Mouse (Mus musculus): ENCODE data around the gene Tmem208. TPM values are rescaled to one million over a fixed set of nuclear protein-coding genes. Genes with fewer than 3 reads are reported as not detected.

The Tmem208 gene
- polyA plus RNA-seq, 1 experiment from 2014 or later: 87.5 TPM

- Histone ChIP-seq H3K36me3 (replicated peaks) (peaks cover 77% of the 10 kb centered on the region), H3K4me3 (replicated peaks) (no peak overlapping the region), H3K9ac (0 out of 2 replicates have a peak overlapping the region, but pooled peaks have one; percentile 7), H3K9me3 (no peaks in the 10 kb centered on the region), H3K4me2 (no peak overlapping the region), H3K4me1 (no peaks in the 10 kb centered on the region), H3K27me3 (no peaks in the 10 kb centered on the region), H3K27ac (no peak overlapping the region)
- WGBS: 87% methylated on average over 9 of the region's 9 CpGs
- no peak for ATAC-seq (ENCODE audit: low FRiP score)
These were observed 12.3 kb upstream of the Tmem208 start for GRCm38 (mm10) chr8:105313622-105314402.

GRCm38 (mm10) chr8:105315073-105315769 lies 10.9 kb upstream of the Tmem208 start:
- no peak overlapping the region for H3K4me2 ChIP-seq
- H3K4me1 ChIP-seq: no peaks in the 10 kb centered on the region
- no peak overlapping the region for H3K27ac ChIP-seq
- no peak overlapping the region for H3K4me3 ChIP-seq (replicated peaks)
- 93% methylated on average over 18 of the region's 18 CpGs for WGBS
- H3K27me3 ChIP-seq: no peaks in the 10 kb centered on the region
- H3K9me3 ChIP-seq: no peaks in the 10 kb centered on the region
- no peak for ATAC-seq (ENCODE audit: low FRiP score)
- H3K9ac ChIP-seq: no peak overlapping the region
- H3K36me3 ChIP-seq (replicated peaks): peaks cover 71% of the 10 kb centered on the region

- no peak overlapping the region for H3K4me2 ChIP-seq
- peaks cover 63% of the 10 kb centered on the region for H3K36me3 ChIP-seq (replicated peaks)
- H3K9me3 ChIP-seq: no peaks in the 10 kb centered on the region
- H3K4me3 ChIP-seq (replicated peaks): no peak overlapping the region
- 82% methylated on average over 4 of the region's 4 CpGs for WGBS
- no peaks in the 10 kb centered on the region for H3K27me3 ChIP-seq
- no peak overlapping the region for H3K27ac ChIP-seq
- H3K9ac ChIP-seq: no peak overlapping the region
- no peaks in the 10 kb centered on the region for H3K4me1 ChIP-seq
- no peak for ATAC-seq (ENCODE audit: low FRiP score)
These were observed 8.2 kb upstream of the Tmem208 start for GRCm38 (mm10) chr8:105317941-105318340.

- no peak for ATAC-seq (ENCODE audit: low FRiP score)
- no peak overlapping the region for H3K4me3 ChIP-seq (replicated peaks)
- WGBS: 83% methylated on average over 11 of the region's 11 CpGs
- H3K27me3 ChIP-seq: no peaks in the 10 kb centered on the region
- H3K9ac ChIP-seq: no peak overlapping the region
- H3K9me3 ChIP-seq: no peaks in the 10 kb centered on the region
- H3K36me3 ChIP-seq (replicated peaks): peaks cover 58% of the 10 kb centered on the region
- H3K27ac ChIP-seq: no peak overlapping the region
- H3K4me2 ChIP-seq: no peak overlapping the region
- H3K4me1 ChIP-seq: no peaks in the 10 kb centered on the region
These were observed 7.4 kb upstream of the Tmem208 start for GRCm38 (mm10) chr8:105318662-105319190.

- no peak overlapping the region for H3K4me3 ChIP-seq (replicated peaks)
- peaks cover 28% of the 10 kb centered on the region for H3K36me3 ChIP-seq (replicated peaks)
- no peak overlapping the region for H3K4me2 ChIP-seq
- H3K27me3 ChIP-seq: no peaks in the 10 kb centered on the region
- no peaks in the 10 kb centered on the region for H3K9me3 ChIP-seq
- H3K27ac ChIP-seq: no peak overlapping the region
- H3K9ac ChIP-seq: no peak overlapping the region
- ATAC-seq (ENCODE audit: low FRiP score): no peak
- peaks cover 20% of the 10 kb centered on the region for H3K4me1 ChIP-seq
- WGBS: 89% methylated on average over 4 of the region's 4 CpGs
These were observed 3.0 kb upstream of the Tmem208 start for GRCm38 (mm10) chr8:105323183-105323582.

- ATAC-seq (ENCODE audit: low FRiP score): peak; percentile 33
- Histone ChIP-seq H3K27ac (peak overlapping the region; percentile 83; the same call in 1 of the 2 replicates), H3K27me3 (no peaks in the 10 kb centered on the region), H3K4me2 (peak overlapping the region; percentile 88), H3K9ac (peak overlapping the region; percentile 79), H3K4me1 (peaks cover 20% of the 10 kb centered on the region), H3K4me3 (replicated peaks) (peak overlapping the region; percentile 79), H3K36me3 (replicated peaks) (peaks cover 42% of the 10 kb centered on the region), H3K9me3 (no peaks in the 10 kb centered on the region)
- under 1% methylated on average over 12 of the region's 12 CpGs for WGBS
These were observed 487 bp upstream of the Tmem208 start for GRCm38 (mm10) chr8:105325641-105326093.

- 51% methylated on average over 6 of the region's 6 CpGs for WGBS
- Histone ChIP-seq H3K4me3 (replicated peaks) (peak overlapping the region; percentile 79), H3K36me3 (replicated peaks) (peaks cover 50% of the 10 kb centered on the region), H3K27ac (no peak overlapping the region; the same call in 1 of the 2 replicates), H3K9me3 (no peaks in the 10 kb centered on the region), H3K4me1 (peaks cover 20% of the 10 kb centered on the region), H3K9ac (peak overlapping the region; percentile 79), H3K27me3 (no peaks in the 10 kb centered on the region), H3K4me2 (peak overlapping the region; percentile 88)
- no peak for ATAC-seq (ENCODE audit: low FRiP score)
These were observed 814 bp downstream of the Tmem208 start for GRCm38 (mm10) chr8:105326968-105327367.

- Histone ChIP-seq H3K9me3 (no peaks in the 10 kb centered on the region), H3K4me2 (no peak overlapping the region), H3K27me3 (no peaks in the 10 kb centered on the region), H3K4me3 (replicated peaks) (no peak overlapping the region), H3K27ac (no peak overlapping the region), H3K9ac (no peak overlapping the region), H3K36me3 (replicated peaks) (peaks cover 74% of the 10 kb centered on the region), H3K4me1 (peaks cover 14% of the 10 kb centered on the region)
- no peak for ATAC-seq (ENCODE audit: low FRiP score)
- 91% methylated on average over 12 of the region's 12 CpGs for WGBS
These were observed 4.2 kb downstream of the Tmem208 start for GRCm38 (mm10) chr8:105330325-105330724.

- Histone ChIP-seq H3K36me3 (replicated peaks) (peaks cover 85% of the 10 kb centered on the region), H3K27me3 (no peaks in the 10 kb centered on the region), H3K9ac (no peak overlapping the region), H3K27ac (no peak overlapping the region), H3K9me3 (no peaks in the 10 kb centered on the region), H3K4me2 (no peak overlapping the region), H3K4me3 (replicated peaks) (no peak overlapping the region), H3K4me1 (peaks cover 9% of the 10 kb centered on the region)
- ATAC-seq (ENCODE audit: low FRiP score): no peak
- WGBS: 97% methylated on average over 22 of the region's 22 CpGs
These were observed 5.3 kb downstream of the Tmem208 start for GRCm38 (mm10) chr8:105331469-105331868.

- Histone ChIP-seq H3K4me3 (replicated peaks) (no peak overlapping the region), H3K4me2 (no peak overlapping the region), H3K27me3 (no peaks in the 10 kb centered on the region), H3K9ac (no peak overlapping the region), H3K4me1 (peaks cover 7% of the 10 kb centered on the region), H3K27ac (no peak overlapping the region), H3K9me3 (no peaks in the 10 kb centered on the region), H3K36me3 (replicated peaks) (peaks cover 90% of the 10 kb centered on the region)
- WGBS: 94% methylated on average over 9 of the region's 9 CpGs
- no peak for ATAC-seq (ENCODE audit: low FRiP score)
These were observed 5.8 kb downstream of the Tmem208 start for GRCm38 (mm10) chr8:105331931-105332330.

- Histone ChIP-seq H3K9ac (no peak overlapping the region), H3K9me3 (no peaks in the 10 kb centered on the region), H3K36me3 (replicated peaks) (peaks cover 90% of the 10 kb centered on the region), H3K4me1 (peaks cover under 1% of the 10 kb centered on the region), H3K4me2 (no peak overlapping the region), H3K4me3 (replicated peaks) (no peak overlapping the region), H3K27ac (no peak overlapping the region), H3K27me3 (0 out of 2 replicates have a peak, but pooled peaks cover under 1% of the 10 kb centered on the region)
- 68% methylated on average over 2 of the region's 2 CpGs for WGBS
- ATAC-seq (ENCODE audit: low FRiP score): no peak
These were observed 6.4 kb downstream of the Tmem208 start for GRCm38 (mm10) chr8:105332523-105332922.

GRCm38 (mm10) chr8:105336373-105337130 lies 10.4 kb downstream of the Tmem208 start:
- H3K4me1 ChIP-seq: no peaks in the 10 kb centered on the region; the same call in 1 of the 2 replicates
- H3K9ac ChIP-seq: no peak overlapping the region
- no peak overlapping the region for H3K4me3 ChIP-seq (replicated peaks)
- peak; percentile 37; the same call in 1 of the 2 replicates for ATAC-seq (ENCODE audit: low FRiP score)
- H3K27me3 ChIP-seq: 0 out of 2 replicates have a peak, but pooled peaks cover 4% of the 10 kb centered on the region
- no peaks in the 10 kb centered on the region for H3K9me3 ChIP-seq
- peaks cover 52% of the 10 kb centered on the region for H3K36me3 ChIP-seq (replicated peaks)
- H3K27ac ChIP-seq: no peak overlapping the region
- 41% methylated on average over 32 of the region's 32 CpGs for WGBS
- H3K4me2 ChIP-seq: no peak overlapping the region

All from forebrain, embryonic 12.5 days (tissue).